Mouse (Mus musculus) lung, embryonic 15.5 days (tissue): Measurements from ENCODE around the gene Saa2. TPM values are rescaled to one million over a fixed set of nuclear protein-coding genes. Genes with fewer than 3 reads are reported as not detected.
"Not testable (repeated sequence)": the region's sequence is repeated elsewhere in the genome, so short reads cannot be mapped to it uniquely, and the experiment has no call there.

Experiments
- ATAC-seq: fragments of 200-750 bp; cut with Nextera tagmentation; 2 replicates; pipeline ENCODE4 v1.8.0; 2017; ENCODE audit warnings: moderate number of reproducible peaks, borderline replicate concordance; ENCODE audit not compliant: low FRiP score, low TSS enrichment; ENCODE audit errors: extremely low read depth
- H3K27ac ChIP-seq: fragments of 300-500 bp; sonication (generic); 2 replicates; pipeline ENCODE4 v1.5.1; 2015; ENCODE audit warnings: moderate library complexity, mild to moderate bottlenecking, inconsistent platforms
- H3K27me3 ChIP-seq: fragments of 300-500 bp; sonication (generic); 2 replicates; pipeline ENCODE4 v1.6.1; 2015; ENCODE audit warnings: inconsistent platforms
- H3K36me3 ChIP-seq: fragments of 300-500 bp; sonication (generic); 2 replicates; pipeline ENCODE4 v1.6.1; 2015; ENCODE audit warnings: inconsistent platforms
- H3K4me1 ChIP-seq: fragments of 300-500 bp; sonication (generic); 2 replicates; pipeline ENCODE4 v1.6.1; 2015; ENCODE audit warnings: inconsistent platforms
- H3K4me2 ChIP-seq: fragments of 300-500 bp; sonication (generic); 2 replicates; pipeline ENCODE4 v1.6.1; 2015; ENCODE audit warnings: inconsistent platforms, mild to moderate bottlenecking, moderate library complexity
- H3K4me3 ChIP-seq: fragments of 300-500 bp; sonication (generic); 2 replicates; pipeline ENCODE4 v1.5.1; 2015; ENCODE audit warnings: mild to moderate bottlenecking, inconsistent platforms
- H3K9ac ChIP-seq: fragments of 300-500 bp; sonication (generic); 2 replicates; pipeline ENCODE4 v1.6.1; 2015; ENCODE audit warnings: inconsistent platforms
- H3K9me3 ChIP-seq: fragments of 300-500 bp; sonication (generic); 2 replicates; pipeline ENCODE4 v1.6.1; 2016; ENCODE audit warnings: inconsistent platforms
- WGBS: fragments of 180-500 bp; shearing (Covaris S2); methylation state at CpG from one replicate; pipeline ENCODE4 v1.1.7; 2015; 5-methylcytosine and 5-hydroxymethylcytosine counted together
- polyA plus RNA-seq: library from polyadenylated mRNA; unstranded; fragments of >200 nt; fragmentation: Nextera tagmentation; extraction: Ambion mirVana; gene quantifications from 2 replicates; pipeline ENCODE4 v1.2.1, GENCODE M21; 2015

Saa2 gene
- polyA plus RNA-seq, 1 experiment from 2014 or later, result not detected

DNA sequence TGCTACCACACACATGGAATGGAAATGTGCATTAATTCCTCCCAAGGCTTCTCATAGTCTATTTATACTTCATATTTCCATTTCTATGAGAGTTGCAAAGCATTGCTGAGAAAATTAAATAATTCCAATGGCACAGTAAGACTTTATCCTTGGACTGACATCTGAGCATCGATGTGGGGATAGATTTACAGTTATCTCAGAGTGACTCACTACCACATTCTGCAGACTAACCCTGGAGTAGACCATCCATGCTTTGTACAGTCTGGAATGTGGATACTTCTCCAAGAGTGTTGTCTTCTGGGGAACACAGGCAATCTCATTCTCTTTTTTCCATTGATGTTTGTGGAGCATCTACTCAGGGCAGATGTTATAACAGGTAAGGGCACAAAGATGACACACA, 24.0 kb upstream of the Saa2 start:
- H3K9me3 ChIP-seq, result no peaks in the 10 kb centered on the region
- peaks cover 11% of the 10 kb centered on the region for H3K27me3 ChIP-seq
- H3K36me3 ChIP-seq, result no peaks in the 10 kb centered on the region
- H3K4me3 ChIP-seq, result no peak overlapping the region
- no peak overlapping the region for H3K9ac ChIP-seq
- no peak for ATAC-seq
- H3K4me2 ChIP-seq, result no peak overlapping the region
- WGBS, result 78% methylated on average over 1 of the region's 1 CpGs
- no peaks in the 10 kb centered on the region for H3K4me1 ChIP-seq
- no peak overlapping the region for H3K27ac ChIP-seq

DNA sequence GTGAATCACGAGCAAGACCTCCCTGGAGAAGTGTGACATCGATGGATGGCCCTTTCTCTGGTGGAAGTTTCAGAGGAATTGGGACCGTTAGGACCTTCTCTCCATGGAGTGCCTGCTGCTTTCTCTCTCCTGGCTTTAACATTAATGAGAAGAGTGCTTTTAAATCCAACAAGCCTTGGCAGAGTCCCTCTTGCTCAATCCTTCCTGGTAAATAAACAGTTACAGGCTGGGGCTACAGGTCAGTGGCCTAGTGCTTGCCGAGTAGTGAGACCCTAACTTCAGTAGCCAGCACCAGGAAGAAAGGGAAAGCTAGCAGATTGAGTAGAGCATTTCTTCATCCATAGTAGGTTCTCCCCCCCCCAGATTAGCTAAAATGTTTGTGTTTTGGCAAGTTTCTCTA, 19.1 kb upstream of the Saa2 start, which contains the start of gene Saa4:
Gene Saa4, minus strand, starts transcription at position 146 of the 400 bp plus-strand sequence.
- Histone ChIP-seq H3K9ac (no peak within 1 kb of the TSS), H3K27ac (no peak within 1 kb of the TSS), H3K27me3 (no peaks in the 10 kb centered on the region), H3K9me3 (no peaks in the 10 kb centered on the region), H3K4me2 (no peak within 1 kb of the TSS), H3K36me3 (no peaks in the 10 kb centered on the region), H3K4me3 (no peak within 1 kb of the TSS), H3K4me1 (no peaks in the 10 kb centered on the region)
- ATAC-seq, result no peak
- 67% methylated on average over 4 of the region's 4 CpGs for WGBS

DNA sequence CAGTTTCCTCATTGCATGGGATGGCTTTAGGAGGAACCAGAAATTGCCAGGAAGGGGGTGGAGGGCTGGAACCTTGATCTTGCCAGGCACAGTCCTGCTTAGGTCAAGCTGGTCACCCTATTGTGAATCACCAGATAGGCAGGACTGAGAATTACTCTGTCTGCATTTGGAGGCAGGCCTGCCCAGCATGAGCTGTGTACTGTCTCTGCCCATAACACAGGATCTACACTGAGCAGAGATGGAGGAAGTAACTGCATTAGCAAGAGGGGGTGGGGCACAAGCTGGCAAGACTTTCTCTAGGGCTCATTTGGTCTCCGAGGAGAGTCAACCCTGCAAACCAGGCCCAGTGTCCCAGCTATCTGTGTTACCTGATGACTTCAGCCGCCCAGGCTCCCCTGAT, 16.6 kb upstream of the Saa2 start:
- H3K27me3 ChIP-seq, result no peaks in the 10 kb centered on the region
- ATAC-seq, result no peak
- 71% methylated on average over 2 of the region's 2 CpGs for WGBS

DNA sequence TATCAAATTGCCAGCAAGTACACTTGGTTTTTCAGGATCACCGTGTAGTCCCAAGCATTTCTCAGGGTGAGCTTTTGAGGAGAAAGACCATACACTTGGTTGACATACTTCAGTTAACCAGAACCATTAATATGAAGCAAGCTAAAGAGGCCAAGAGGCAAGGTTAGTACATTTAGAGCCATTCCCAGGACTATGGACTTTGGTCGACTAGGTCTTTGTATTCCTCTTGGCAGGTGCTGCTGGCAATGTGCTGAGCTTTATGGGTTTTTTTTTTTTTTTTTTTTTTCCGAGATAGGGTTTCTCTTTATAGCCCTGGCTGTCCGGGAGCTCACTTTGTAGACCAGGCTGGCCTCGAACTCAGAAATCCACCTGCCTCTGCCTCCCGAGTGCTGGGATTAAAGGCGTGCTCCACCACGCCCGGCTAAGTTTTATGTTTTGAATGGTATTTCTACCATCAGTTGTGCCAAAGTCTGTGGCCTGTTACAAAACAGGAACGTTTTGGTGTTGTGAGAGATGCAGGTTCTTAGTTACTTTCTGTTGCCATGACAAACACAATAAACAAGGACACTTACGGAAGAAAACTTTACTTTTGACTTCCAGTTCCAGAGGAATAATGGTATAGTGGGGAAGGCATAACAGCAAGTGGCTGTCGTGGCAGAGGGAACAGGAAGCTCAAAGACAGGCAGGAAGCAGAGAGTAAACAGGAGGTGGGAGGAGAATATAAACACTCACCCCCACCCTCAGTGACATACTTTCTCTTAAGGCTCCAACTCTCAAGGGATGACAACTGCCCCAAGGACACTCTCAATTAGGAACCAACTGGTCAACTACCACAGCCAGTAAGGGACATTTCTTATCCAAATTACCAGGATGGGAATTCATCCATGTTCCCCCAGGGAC, 12.8 kb upstream of the Saa2 start:
- H3K27ac ChIP-seq, result no peak overlapping the region
- H3K9ac ChIP-seq, result no peak overlapping the region
- WGBS, result 74% methylated on average over 12 of the region's 12 CpGs
- H3K4me3 ChIP-seq, result no peak overlapping the region
- no peaks in the 10 kb centered on the region for H3K36me3 ChIP-seq
- no peak overlapping the region for H3K4me2 ChIP-seq
- no peaks in the 10 kb centered on the region for H3K27me3 ChIP-seq
- H3K9me3 ChIP-seq, result no peaks in the 10 kb centered on the region
- no peak for ATAC-seq
- no peaks in the 10 kb centered on the region for H3K4me1 ChIP-seq

More for the DNA sequence above, 16.6 kb upstream of the Saa2 start:
- H3K4me2 ChIP-seq, result no peak overlapping the region
- no peak overlapping the region for H3K4me3 ChIP-seq
- H3K9me3 ChIP-seq, result no peaks in the 10 kb centered on the region
- H3K36me3 ChIP-seq, result no peaks in the 10 kb centered on the region
- no peaks in the 10 kb centered on the region for H3K4me1 ChIP-seq
- no peak overlapping the region for H3K27ac ChIP-seq
- no peak overlapping the region for H3K9ac ChIP-seq

DNA sequence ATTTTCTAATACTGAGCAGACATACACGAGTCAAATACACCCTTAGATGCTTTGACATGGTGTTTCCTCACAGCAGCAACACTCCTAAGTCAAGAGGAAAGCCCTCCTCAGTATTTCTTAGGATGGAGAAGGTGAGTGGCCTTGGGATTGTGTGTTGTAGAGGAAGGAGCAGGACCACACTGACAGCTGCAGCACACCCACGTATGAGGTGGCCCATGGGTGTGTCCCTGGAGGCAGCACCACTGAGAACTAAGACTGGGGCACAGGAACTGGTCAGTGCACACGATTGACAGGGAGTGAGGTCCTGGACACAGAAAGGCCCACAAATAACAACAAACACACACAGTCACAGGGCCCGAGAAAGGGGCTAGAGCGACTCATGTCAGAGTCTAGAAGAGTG, 11.5 kb upstream of the Saa2 start:
- not testable (repeated sequence) for H3K4me2 ChIP-seq, H3K9ac ChIP-seq, H3K9me3 ChIP-seq, H3K27ac ChIP-seq, ATAC-seq, H3K4me1 ChIP-seq, H3K27me3 ChIP-seq, H3K36me3 ChIP-seq, H3K4me3 ChIP-seq
- 65% methylated on average over 5 of the region's 5 CpGs for WGBS

DNA sequence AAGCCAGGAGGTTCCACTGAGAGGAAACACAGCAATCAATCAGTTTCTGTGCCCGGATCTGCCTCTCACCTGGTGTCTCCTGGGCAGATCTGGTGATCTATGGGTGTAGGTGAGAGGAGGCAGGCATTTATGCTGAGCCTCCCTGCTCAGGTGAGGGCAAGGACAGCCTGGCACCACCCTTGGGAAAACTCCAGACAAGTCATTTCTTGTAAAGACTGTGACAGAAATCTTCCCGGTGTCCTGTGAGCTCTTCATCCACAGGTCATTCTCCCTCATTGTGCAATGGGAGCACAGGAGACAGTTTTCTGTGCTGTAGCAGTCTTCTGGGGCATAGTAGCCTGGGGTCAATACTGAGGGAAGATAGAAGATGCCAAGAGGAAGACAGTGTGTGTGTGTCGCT, 8.7 kb upstream of the Saa2 start, which contains the start of gene Saa1:
Gene Saa1, minus strand, starts transcription at position 101 of the 400 bp plus-strand sequence.
- H3K9ac ChIP-seq, H3K27me3 ChIP-seq, H3K4me3 ChIP-seq, H3K4me1 ChIP-seq, H3K4me2 ChIP-seq, H3K36me3 ChIP-seq, ATAC-seq, H3K9me3 ChIP-seq, H3K27ac ChIP-seq: not testable (repeated sequence)
- WGBS, result 48% methylated on average over 3 of the region's 3 CpGs

DNA sequence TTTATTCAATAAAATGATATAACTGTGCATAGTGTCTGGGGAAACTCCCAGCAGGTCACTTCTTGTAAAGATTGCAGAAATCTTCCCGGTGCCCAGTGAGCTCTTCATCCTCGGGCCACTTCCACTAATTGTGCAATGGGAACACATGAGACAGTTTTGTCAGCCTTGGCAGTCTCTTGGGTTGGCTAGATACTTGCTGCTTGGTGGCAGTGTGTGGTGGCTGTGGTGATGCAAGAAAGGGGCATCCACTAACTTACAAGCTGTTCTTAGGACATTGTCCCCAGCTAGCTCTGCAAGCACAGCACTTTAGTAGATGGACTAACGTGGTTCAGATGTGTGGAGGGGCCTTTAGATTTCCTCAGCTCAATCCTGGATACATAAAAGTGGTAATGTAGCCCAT, 5.8 kb upstream of the Saa2 start:
- no peak overlapping the region for H3K27ac ChIP-seq
- H3K9ac ChIP-seq, result no peak overlapping the region
- H3K36me3 ChIP-seq, result no peaks in the 10 kb centered on the region
- H3K4me2 ChIP-seq, result no peak overlapping the region
- H3K4me3 ChIP-seq, result no peak overlapping the region
- 0 out of 2 replicates have a peak, but pooled peaks cover 4% of the 10 kb centered on the region for H3K4me1 ChIP-seq
- H3K9me3 ChIP-seq, result no peaks in the 10 kb centered on the region
- 80% methylated on average over 3 of the region's 3 CpGs for WGBS
- no peaks in the 10 kb centered on the region for H3K27me3 ChIP-seq
- ATAC-seq, result no peak

DNA sequence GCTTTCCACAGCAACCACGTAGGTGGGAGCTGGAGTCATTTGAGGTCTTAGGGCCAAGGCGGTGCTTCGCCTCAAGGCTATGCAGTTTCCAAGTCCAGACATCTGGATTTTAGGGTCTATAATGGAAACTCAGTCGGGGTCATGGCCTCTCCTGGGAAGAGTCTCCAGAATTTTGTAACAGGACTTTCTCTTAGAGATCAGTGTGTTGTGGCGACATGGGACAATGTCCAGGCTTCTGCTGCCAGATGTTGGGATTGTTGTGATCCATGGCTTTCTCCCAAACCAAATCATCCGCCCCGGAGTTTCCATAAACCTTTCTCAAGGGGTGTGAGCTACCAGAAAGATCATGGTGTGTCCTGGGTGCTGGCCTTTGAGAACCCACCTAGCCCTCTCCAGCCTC, 5.2 kb upstream of the Saa2 start:
- Histone ChIP-seq H3K4me3 (no peak overlapping the region), H3K9me3 (no peaks in the 10 kb centered on the region), H3K36me3 (no peaks in the 10 kb centered on the region), H3K9ac (no peak overlapping the region), H3K4me1 (0 out of 2 replicates have a peak, but pooled peaks cover 4% of the 10 kb centered on the region), H3K27me3 (no peaks in the 10 kb centered on the region), H3K4me2 (no peak overlapping the region), H3K27ac (no peak overlapping the region)
- 81% methylated on average over 7 of the region's 7 CpGs for WGBS
- no peak for ATAC-seq

DNA sequence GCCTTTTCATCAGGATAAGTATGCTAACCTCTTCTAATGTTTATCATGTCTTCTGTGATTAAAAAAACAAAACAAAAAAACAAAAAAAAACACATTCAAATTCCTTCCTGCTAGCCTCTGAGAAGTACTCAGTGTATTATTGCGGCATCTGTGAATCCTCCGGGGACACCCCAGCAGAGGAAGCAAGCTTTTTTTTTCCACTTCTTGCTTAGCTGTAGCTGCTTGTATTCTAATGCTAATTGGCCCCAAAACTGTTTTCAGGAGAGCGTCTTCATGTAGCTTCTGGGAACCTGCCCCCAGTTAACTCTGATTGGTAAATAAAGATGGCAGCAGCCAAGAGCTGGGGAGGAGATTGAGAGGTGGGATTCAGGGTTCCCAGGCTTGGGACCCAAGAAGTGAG, 3.1 kb upstream of the Saa2 start:
- no peaks in the 10 kb centered on the region for H3K9me3 ChIP-seq
- H3K4me1 ChIP-seq, result 0 out of 2 replicates have a peak, but pooled peaks cover 4% of the 10 kb centered on the region
- no peak overlapping the region for H3K4me3 ChIP-seq
- H3K4me2 ChIP-seq, result no peak overlapping the region
- H3K27ac ChIP-seq, result no peak overlapping the region
- H3K9ac ChIP-seq, result no peak overlapping the region
- H3K27me3 ChIP-seq, result no peaks in the 10 kb centered on the region
- 58% methylated on average over 3 of the region's 3 CpGs for WGBS
- no peaks in the 10 kb centered on the region for H3K36me3 ChIP-seq
- ATAC-seq, result no peak

DNA sequence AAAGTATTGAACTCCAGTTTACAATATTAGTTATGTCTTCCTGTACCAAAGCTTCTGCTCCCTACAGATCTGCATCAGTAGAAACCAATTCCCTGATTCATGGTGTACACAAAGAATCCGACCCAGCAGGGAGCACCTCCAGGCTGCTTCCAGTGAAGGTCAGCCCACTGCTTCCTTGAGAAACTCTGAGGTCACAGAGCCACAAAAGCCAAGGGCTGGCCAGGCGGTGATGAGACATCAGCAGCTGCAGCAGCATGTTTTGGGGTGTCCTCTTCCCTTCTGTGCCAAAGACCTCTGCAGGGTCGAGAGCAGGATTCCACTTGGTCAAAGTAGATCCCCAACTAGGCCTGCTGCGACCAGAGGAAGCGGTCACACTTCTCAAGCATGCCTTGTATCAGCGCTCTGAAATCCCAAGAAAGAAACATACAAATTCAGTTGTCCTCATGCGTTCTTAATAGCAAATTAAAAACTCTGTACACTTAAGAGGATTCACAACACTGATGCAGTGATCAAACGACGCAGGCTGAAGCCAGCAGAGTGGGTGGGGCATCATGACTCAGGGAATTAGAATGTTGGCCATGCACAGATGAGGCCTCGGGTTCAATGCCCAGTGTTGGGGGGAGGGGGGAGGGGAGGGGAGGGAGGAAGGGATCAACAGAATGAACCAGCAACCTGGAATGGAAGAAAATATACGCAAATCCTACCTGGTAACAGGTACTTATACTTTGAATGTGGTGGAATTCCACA, 9.6 kb downstream of the Saa2 start:
- no peaks in the 10 kb centered on the region for H3K9me3 ChIP-seq
- no peak overlapping the region for H3K9ac ChIP-seq
- no peaks in the 10 kb centered on the region for H3K4me1 ChIP-seq
- H3K27me3 ChIP-seq, result no peaks in the 10 kb centered on the region
- no peak overlapping the region for H3K4me2 ChIP-seq
- ATAC-seq, result no peak
- peaks cover 44% of the 10 kb centered on the region for H3K36me3 ChIP-seq
- 75% methylated on average over 11 of the region's 11 CpGs for WGBS
- H3K27ac ChIP-seq, result no peak overlapping the region
- no peak overlapping the region for H3K4me3 ChIP-seq

DNA sequence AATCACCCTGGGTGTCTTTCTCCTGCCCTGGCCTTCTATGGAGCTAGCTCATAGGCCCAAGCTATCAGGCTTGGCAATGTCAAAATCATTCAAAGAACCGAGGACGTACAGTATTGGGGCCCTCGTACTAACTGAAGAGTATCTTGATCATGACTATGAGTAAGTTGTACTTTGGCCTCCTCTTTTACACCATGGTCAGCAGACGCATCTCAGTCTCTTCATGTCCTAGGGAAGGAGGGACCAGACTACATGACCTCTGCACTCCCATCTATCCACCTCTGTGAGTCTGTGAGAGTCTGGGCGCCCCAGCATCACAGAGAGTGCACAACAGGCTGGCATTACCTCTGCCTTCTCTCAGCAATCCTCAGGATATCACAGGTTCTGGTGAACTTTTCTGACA, 11.0 kb downstream of the Saa2 start:
- H3K9ac ChIP-seq, result no peak overlapping the region
- ATAC-seq, result no peak
- no peaks in the 10 kb centered on the region for H3K9me3 ChIP-seq
- WGBS, result 96% methylated on average over 5 of the region's 5 CpGs
- H3K4me2 ChIP-seq, result no peak overlapping the region
- peaks cover 44% of the 10 kb centered on the region for H3K36me3 ChIP-seq
- no peaks in the 10 kb centered on the region for H3K4me1 ChIP-seq
- H3K27me3 ChIP-seq, result no peaks in the 10 kb centered on the region
- H3K4me3 ChIP-seq, result no peak overlapping the region
- no peak overlapping the region for H3K27ac ChIP-seq

DNA sequence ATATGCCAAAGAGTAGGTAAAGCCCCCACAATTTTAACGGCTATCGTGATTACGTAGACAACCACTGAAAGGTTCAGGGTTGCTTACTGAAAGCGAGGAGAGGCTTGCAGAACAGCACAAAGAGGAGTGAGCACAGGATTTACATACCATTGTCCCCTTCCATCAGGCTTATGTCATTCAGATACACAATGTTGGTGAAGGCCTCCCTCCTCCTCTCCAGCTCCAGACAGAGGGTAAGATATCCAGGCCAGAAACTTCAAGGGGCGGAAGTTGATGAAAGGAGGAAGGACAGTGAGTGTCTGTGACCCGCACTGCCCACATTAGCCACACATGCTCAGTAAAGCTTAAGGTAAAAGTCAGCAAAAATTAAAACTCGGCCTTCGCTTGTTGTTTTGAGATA, 13.1 kb downstream of the Saa2 start:
- Histone ChIP-seq H3K36me3 (peaks cover 55% of the 10 kb centered on the region), H3K27me3 (no peaks in the 10 kb centered on the region), H3K4me1 (peaks cover 7% of the 10 kb centered on the region; the same call in 1 of the 2 replicates)

More for the DNA sequence above, 13.1 kb downstream of the Saa2 start:
- H3K4me3 ChIP-seq, result no peak overlapping the region
- H3K9ac ChIP-seq, result no peak overlapping the region
- H3K9me3 ChIP-seq, result no peaks in the 10 kb centered on the region
- no peak overlapping the region for H3K4me2 ChIP-seq
- H3K27ac ChIP-seq, result no peak overlapping the region
- ATAC-seq, result no peak
- WGBS, result 92% methylated on average over 8 of the region's 8 CpGs
